Mouse (Mus musculus) midbrain, embryonic 14.5 days (tissue): ENCODE measurements at regions not wholly inside any gene's neighbourhood (a gene's known extent, or its start where the extent isn't known, plus 50 kb on each side); places are given as distances from the start of the nearest gene placed in this dataset.

Experiments
- ATAC-seq: fragments of 200-750 bp; cut with Nextera tagmentation; 2 replicates; pipeline ENCODE4 v1.8.0; 2017; ENCODE audit warnings: moderate number of reproducible peaks, moderate library complexity; ENCODE audit not compliant: low FRiP score, low TSS enrichment
- DNase-seq: peaks from one replicate; pipeline ENCODE4 v3.0.0-alpha.2; 2015
- H3K27ac ChIP-seq: fragments of 300-500 bp; sonication (generic); replicated peaks from 2 replicates; pipeline ENCODE4 v1.5.1; 2014; ENCODE audit warnings: mild to moderate bottlenecking, low read depth, low read length, moderate library complexity
- H3K27me3 ChIP-seq: fragments of 300-500 bp; sonication (generic); 2 replicates; pipeline ENCODE4 v1.6.1; 2014; ENCODE audit warnings: low read length, control low read depth, mixed read lengths; ENCODE audit not compliant: control insufficient read depth, insufficient read depth
- H3K36me3 ChIP-seq: fragments of 300-500 bp; sonication (generic); 2 replicates; pipeline ENCODE4 v1.6.1; 2014; ENCODE audit warnings: low read length, control low read depth; ENCODE audit not compliant: control insufficient read depth, insufficient read depth
- H3K4me1 ChIP-seq: fragments of 300-500 bp; sonication (generic); 2 replicates; pipeline ENCODE4 v1.6.1; 2014; ENCODE audit warnings: mild to moderate bottlenecking, antibody characterized with exemption, low read length, control low read depth; ENCODE audit not compliant: control insufficient read depth, insufficient read depth
- H3K4me2 ChIP-seq: fragments of 300-500 bp; sonication (generic); 2 replicates; pipeline ENCODE4 v1.6.1; 2014; ENCODE audit warnings: mild to moderate bottlenecking, low read length, moderate library complexity
- H3K4me3 ChIP-seq: fragments of 300-500 bp; sonication (generic); replicated peaks from 2 replicates; pipeline ENCODE4 v1.5.1; 2014; ENCODE audit warnings: low read depth, low read length
- H3K9ac ChIP-seq: fragments of 300-500 bp; sonication (generic); replicated peaks from 2 replicates; pipeline ENCODE4 v1.6.1; 2014; ENCODE audit warnings: mild to moderate bottlenecking, low read length, moderate library complexity
- H3K9me3 ChIP-seq: fragments of 300-500 bp; sonication (generic); 2 replicates; pipeline ENCODE4 v1.6.1; 2016; ENCODE audit warnings: low read length, control low read depth, mixed read lengths; ENCODE audit not compliant: control insufficient read depth
- WGBS: fragments of 180-500 bp; shearing (Covaris S2); extraction: QIAGEN DNeasy Blood & Tissue Kit; methylation state at CpG from one replicate; pipeline ENCODE4 v1.1.7; 2014; 5-methylcytosine and 5-hydroxymethylcytosine counted together

GRCm38 (mm10) chr5:114512756-114513155 lies 55.1 kb upstream of the Fam222a start:
- 31% methylated on average over 9 of the region's 9 CpGs for WGBS
- DNase-seq (peak; percentile 44), ATAC-seq (no peak)
- H3K27me3 ChIP-seq, result no peaks in the 10 kb centered on the region
- no peak overlapping the region for H3K4me2 ChIP-seq
- no peaks in the 10 kb centered on the region for H3K36me3 ChIP-seq
- H3K9me3 ChIP-seq, result no peaks in the 10 kb centered on the region
- H3K9ac ChIP-seq, result no peak overlapping the region
- H3K4me1 ChIP-seq, result 0 out of 2 replicates have a peak, but pooled peaks cover 11% of the 10 kb centered on the region
- H3K4me3 ChIP-seq, result no peak overlapping the region
- H3K27ac ChIP-seq, result no peak overlapping the region

- Histone ChIP-seq H3K9me3 (no peaks in the 10 kb centered on the region), H3K27me3 (no peaks in the 10 kb centered on the region), H3K4me3 (no peak overlapping the region), H3K9ac (no peak overlapping the region), H3K36me3 (no peaks in the 10 kb centered on the region), H3K4me1 (0 out of 2 replicates have a peak, but pooled peaks cover 11% of the 10 kb centered on the region), H3K27ac (no peak overlapping the region), H3K4me2 (peak overlapping the region; percentile 2; the same call in 1 of the 2 replicates)
- 3% methylated on average over 10 of the region's 10 CpGs for WGBS
- peak; percentile 56 for DNase-seq
- ATAC-seq, result no peak
These were observed 53.8 kb upstream of the Fam222a start for GRCm38 (mm10) chr5:114513911-114514457.

- ATAC-seq, result no peak
- H3K4me1 ChIP-seq, result peaks cover 14% of the 10 kb centered on the region; the same call in 1 of the 2 replicates
- H3K27ac ChIP-seq, result no peak overlapping the region
- no peak overlapping the region for H3K4me3 ChIP-seq
- no peaks in the 10 kb centered on the region for H3K9me3 ChIP-seq
- no peak for DNase-seq
- 85% methylated on average over 4 of the region's 4 CpGs for WGBS
- H3K9ac ChIP-seq, result no peak overlapping the region
- H3K4me2 ChIP-seq, result no peak overlapping the region
- no peaks in the 10 kb centered on the region for H3K36me3 ChIP-seq
- no peaks in the 10 kb centered on the region for H3K27me3 ChIP-seq
These were observed 50.8 kb upstream of the Fam222a start for GRCm38 (mm10) chr5:114517010-114517409.

- ATAC-seq (no peak), DNase-seq (no peak)
- no peak overlapping the region for H3K4me3 ChIP-seq
- no peak overlapping the region for H3K27ac ChIP-seq
- no peaks in the 10 kb centered on the region for H3K27me3 ChIP-seq
- WGBS, result 91% methylated on average over 2 of the region's 2 CpGs
- no peak overlapping the region for H3K9ac ChIP-seq
- no peaks in the 10 kb centered on the region for H3K36me3 ChIP-seq
- H3K4me2 ChIP-seq, result no peak overlapping the region
- peaks cover 14% of the 10 kb centered on the region; the same call in 1 of the 2 replicates for H3K4me1 ChIP-seq
- no peaks in the 10 kb centered on the region for H3K9me3 ChIP-seq
These were observed 49.8 kb upstream of the Fam222a start for GRCm38 (mm10) chr5:114518012-114518411.
